Mouse (Mus musculus): ENCODE data around the gene Rnf113a2. TPM values are rescaled to one million over a fixed set of nuclear protein-coding genes. Genes with fewer than 3 reads are reported as not detected.

Rnf113a2 gene
- 27.9 and 30.7 TPM in 2 replicates for polyA plus RNA-seq (2014; fragmentation: Nextera tagmentation; extraction: Ambion mirVana)

- Histone ChIP-seq H3K9ac (ENCODE audit: low read length) (peak within 1 kb of the TSS; percentile 70), H3K27ac (replicated peaks; ENCODE audit: low read depth, low read length) (no peak within 1 kb of the TSS), H3K4me3 (ENCODE audit: low read depth, low read length) (peak within 1 kb of the TSS; percentile 50), H3K27me3 (ENCODE audit: control insufficient read depth, insufficient read depth, low read length) (no peaks in the 10 kb centered on the region), H3K4me2 (ENCODE audit: low read depth, severe bottlenecking) (peak within 1 kb of the TSS; percentile 66), H3K36me3 (ENCODE audit: control insufficient read depth, insufficient read depth, low read length) (no peaks in the 10 kb centered on the region), H3K4me1 (ENCODE audit: control insufficient read depth, insufficient read depth, low read length) (no peaks in the 10 kb centered on the region), H3K9me3 (ENCODE audit: control insufficient read depth, low read length) (no peaks in the 10 kb centered on the region; the same call in 1 of the 2 replicates)
- 3% methylated on average over 50 of the region's 50 CpGs for WGBS
- DNase-seq (ENCODE audit: low spot score) (peak; percentile 86), ATAC-seq (ENCODE audit: insufficient number of reproducible peaks, low FRiP score, low TSS enrichment, low read depth) (peak; percentile 82; the same call in 1 of the 2 replicates)
Observed at GRCm38 (mm10) chr12:84416834-84417604, at the start of gene Rnf113a2. Gene Rnf113a2, plus strand, starts transcription at chr12:84417196.

- H3K36me3 ChIP-seq (ENCODE audit: control insufficient read depth, insufficient read depth, low read length): peaks cover 36% of the 10 kb centered on the region
- H3K9me3 ChIP-seq (ENCODE audit: control insufficient read depth, low read length): no peaks in the 10 kb centered on the region
- H3K4me1 ChIP-seq (ENCODE audit: control insufficient read depth, insufficient read depth, low read length): no peaks in the 10 kb centered on the region
- H3K4me3 ChIP-seq (ENCODE audit: low read depth, low read length): no peak overlapping the region
- H3K9ac ChIP-seq (ENCODE audit: low read length): no peak overlapping the region
- ATAC-seq (ENCODE audit: insufficient number of reproducible peaks, low FRiP score, low TSS enrichment, low read depth): no peak
- 95% methylated on average over 5 of the region's 5 CpGs for WGBS
- no peak overlapping the region for H3K27ac ChIP-seq (replicated peaks; ENCODE audit: low read depth, low read length)
- no peak overlapping the region for H3K4me2 ChIP-seq (ENCODE audit: low read depth, severe bottlenecking)
- no peak for DNase-seq (ENCODE audit: low spot score)
- no peaks in the 10 kb centered on the region for H3K27me3 ChIP-seq (ENCODE audit: control insufficient read depth, insufficient read depth, low read length)
Observed at GRCm38 (mm10) chr12:84371647-84372046, 45.3 kb upstream of the Rnf113a2 start.

GRCm38 (mm10) chr12:84373831-84374481 is 43.0 kb upstream of the Rnf113a2 start:
- no peak overlapping the region for H3K27ac ChIP-seq (replicated peaks; ENCODE audit: low read depth, low read length)
- H3K4me2 ChIP-seq (ENCODE audit: low read depth, severe bottlenecking): no peak overlapping the region
- no peak for ATAC-seq (ENCODE audit: insufficient number of reproducible peaks, low FRiP score, low TSS enrichment, low read depth)
- H3K27me3 ChIP-seq (ENCODE audit: control insufficient read depth, insufficient read depth, low read length): no peaks in the 10 kb centered on the region
- H3K9me3 ChIP-seq (ENCODE audit: control insufficient read depth, low read length): no peaks in the 10 kb centered on the region
- peaks cover 32% of the 10 kb centered on the region for H3K36me3 ChIP-seq (ENCODE audit: control insufficient read depth, insufficient read depth, low read length)
- no peak overlapping the region for H3K4me3 ChIP-seq (ENCODE audit: low read depth, low read length)
- H3K4me1 ChIP-seq (ENCODE audit: control insufficient read depth, insufficient read depth, low read length): no peaks in the 10 kb centered on the region
- WGBS: 88% methylated on average over 6 of the region's 6 CpGs
- no peak overlapping the region for H3K9ac ChIP-seq (ENCODE audit: low read length)
- no peak for DNase-seq (ENCODE audit: low spot score)

GRCm38 (mm10) chr12:84382369-84382768 is 34.6 kb upstream of the Rnf113a2 start:
- Histone ChIP-seq H3K4me1 (ENCODE audit: control insufficient read depth, insufficient read depth, low read length) (no peaks in the 10 kb centered on the region), H3K36me3 (ENCODE audit: control insufficient read depth, insufficient read depth, low read length) (no peaks in the 10 kb centered on the region), H3K9me3 (ENCODE audit: control insufficient read depth, low read length) (no peaks in the 10 kb centered on the region), H3K9ac (ENCODE audit: low read length) (no peak overlapping the region), H3K27me3 (ENCODE audit: control insufficient read depth, insufficient read depth, low read length) (no peaks in the 10 kb centered on the region), H3K4me2 (ENCODE audit: low read depth, severe bottlenecking) (no peak overlapping the region), H3K4me3 (ENCODE audit: low read depth, low read length) (no peak overlapping the region), H3K27ac (replicated peaks; ENCODE audit: low read depth, low read length) (no peak overlapping the region)
- WGBS: 85% methylated on average over 4 of the region's 4 CpGs
- no peak for DNase-seq (ENCODE audit: low spot score)
- no peak for ATAC-seq (ENCODE audit: insufficient number of reproducible peaks, low FRiP score, low TSS enrichment, low read depth)

- no peak overlapping the region for H3K9ac ChIP-seq (ENCODE audit: low read length)
- ATAC-seq (ENCODE audit: insufficient number of reproducible peaks, low FRiP score, low TSS enrichment, low read depth): no peak
- no peaks in the 10 kb centered on the region for H3K27me3 ChIP-seq (ENCODE audit: control insufficient read depth, insufficient read depth, low read length)
- WGBS: 80% methylated on average over 5 of the region's 5 CpGs
- no peaks in the 10 kb centered on the region for H3K9me3 ChIP-seq (ENCODE audit: control insufficient read depth, low read length)
- H3K4me3 ChIP-seq (ENCODE audit: low read depth, low read length): no peak overlapping the region
- no peaks in the 10 kb centered on the region for H3K36me3 ChIP-seq (ENCODE audit: control insufficient read depth, insufficient read depth, low read length)
- no peak overlapping the region for H3K27ac ChIP-seq (replicated peaks; ENCODE audit: low read depth, low read length)
- H3K4me2 ChIP-seq (ENCODE audit: low read depth, severe bottlenecking): no peak overlapping the region
- H3K4me1 ChIP-seq (ENCODE audit: control insufficient read depth, insufficient read depth, low read length): no peaks in the 10 kb centered on the region
- no peak for DNase-seq (ENCODE audit: low spot score)
Observed at GRCm38 (mm10) chr12:84384644-84385081, 32.3 kb upstream of the Rnf113a2 start.

GRCm38 (mm10) chr12:84385408-84385807 is 31.6 kb upstream of the Rnf113a2 start:
- DNase-seq (ENCODE audit: low spot score) (no peak), ATAC-seq (ENCODE audit: insufficient number of reproducible peaks, low FRiP score, low TSS enrichment, low read depth) (no peak)
- H3K9ac ChIP-seq (ENCODE audit: low read length): no peak overlapping the region
- no peaks in the 10 kb centered on the region for H3K27me3 ChIP-seq (ENCODE audit: control insufficient read depth, insufficient read depth, low read length)
- H3K4me2 ChIP-seq (ENCODE audit: low read depth, severe bottlenecking): no peak overlapping the region
- no peak overlapping the region for H3K4me3 ChIP-seq (ENCODE audit: low read depth, low read length)
- no peaks in the 10 kb centered on the region for H3K4me1 ChIP-seq (ENCODE audit: control insufficient read depth, insufficient read depth, low read length)
- no peak overlapping the region for H3K27ac ChIP-seq (replicated peaks; ENCODE audit: low read depth, low read length)
- 96% methylated on average over 4 of the region's 4 CpGs for WGBS
- H3K9me3 ChIP-seq (ENCODE audit: control insufficient read depth, low read length): no peaks in the 10 kb centered on the region
- no peaks in the 10 kb centered on the region for H3K36me3 ChIP-seq (ENCODE audit: control insufficient read depth, insufficient read depth, low read length)

GRCm38 (mm10) chr12:84388097-84388496 is 28.9 kb upstream of the Rnf113a2 start:
- Histone ChIP-seq H3K4me1 (ENCODE audit: control insufficient read depth, insufficient read depth, low read length) (no peaks in the 10 kb centered on the region), H3K36me3 (ENCODE audit: control insufficient read depth, insufficient read depth, low read length) (no peaks in the 10 kb centered on the region), H3K27ac (replicated peaks; ENCODE audit: low read depth, low read length) (no peak overlapping the region), H3K9ac (ENCODE audit: low read length) (no peak overlapping the region), H3K27me3 (ENCODE audit: control insufficient read depth, insufficient read depth, low read length) (no peaks in the 10 kb centered on the region), H3K4me3 (ENCODE audit: low read depth, low read length) (no peak overlapping the region), H3K4me2 (ENCODE audit: low read depth, severe bottlenecking) (no peak overlapping the region), H3K9me3 (ENCODE audit: control insufficient read depth, low read length) (no peaks in the 10 kb centered on the region)
- ATAC-seq (ENCODE audit: insufficient number of reproducible peaks, low FRiP score, low TSS enrichment, low read depth) (no peak), DNase-seq (ENCODE audit: low spot score) (no peak)
- WGBS: 90% methylated on average over 8 of the region's 8 CpGs

- Histone ChIP-seq H3K27me3 (ENCODE audit: control insufficient read depth, insufficient read depth, low read length) (no peaks in the 10 kb centered on the region), H3K9ac (ENCODE audit: low read length) (no peak overlapping the region), H3K9me3 (ENCODE audit: control insufficient read depth, low read length) (no peaks in the 10 kb centered on the region), H3K36me3 (ENCODE audit: control insufficient read depth, insufficient read depth, low read length) (no peaks in the 10 kb centered on the region), H3K27ac (replicated peaks; ENCODE audit: low read depth, low read length) (no peak overlapping the region), H3K4me2 (ENCODE audit: low read depth, severe bottlenecking) (no peak overlapping the region), H3K4me3 (ENCODE audit: low read depth, low read length) (no peak overlapping the region), H3K4me1 (ENCODE audit: control insufficient read depth, insufficient read depth, low read length) (no peaks in the 10 kb centered on the region)
- no peak for DNase-seq (ENCODE audit: low spot score)
- 74% methylated on average over 14 of the region's 14 CpGs for WGBS
- ATAC-seq (ENCODE audit: insufficient number of reproducible peaks, low FRiP score, low TSS enrichment, low read depth): no peak
Observed at GRCm38 (mm10) chr12:84388774-84389400, 28.1 kb upstream of the Rnf113a2 start.

All from limb, embryonic 11.5 days (tissue).